Mouse (Mus musculus): ENCODE measurements around the gene Birc3. TPM values are rescaled to one million over a fixed set of nuclear protein-coding genes. Genes with fewer than 3 reads are reported as not detected.
"Not testable (repeated sequence)": the region's sequence is repeated elsewhere in the genome, so short reads cannot be mapped to it uniquely, and the experiment has no call there.

The Birc3 gene
- polyA plus RNA-seq, 1 experiment: 9.2 TPM

GRCm38 (mm10) chr9:7860976-7861375, 12.0 kb downstream of the Birc3 start:
- H3K27me3 ChIP-seq (replicated peaks; ENCODE audit: control insufficient read depth, insufficient read depth, low read length): no peaks in the 10 kb centered on the region
- no peaks in the 10 kb centered on the region for H3K36me3 ChIP-seq (ENCODE audit: control insufficient read depth, insufficient read depth, low read length)
- TF ChIP-seq CTCF (conservative IDR thresholded peaks at IDR 0.05; ENCODE audit: insufficient read depth, insufficient read length, low read depth, low read length) (no peak), POLR2A (IDR thresholded peaks at IDR 0.05; ENCODE audit: low read depth, low read length) (no peak)
- no peaks in the 10 kb centered on the region for H3K4me1 ChIP-seq (ENCODE audit: control insufficient read depth, insufficient read depth, low read length)
- DNase-seq: no peak
- no peak overlapping the region for H3K27ac ChIP-seq (ENCODE audit: insufficient read depth, low read depth, low read length)
- WGBS: 77% methylated on average over 5 of the region's 5 CpGs
- H3K4me3 ChIP-seq (ENCODE audit: insufficient read depth, low read depth, low read length): no peak overlapping the region

GRCm38 (mm10) chr9:7855912-7856311, 17.1 kb downstream of the Birc3 start:
- Histone ChIP-seq H3K36me3 (ENCODE audit: control insufficient read depth, insufficient read depth, low read length) (no peaks in the 10 kb centered on the region), H3K4me3 (ENCODE audit: insufficient read depth, low read depth, low read length) (no peak overlapping the region), H3K4me1 (ENCODE audit: control insufficient read depth, insufficient read depth, low read length) (no peaks in the 10 kb centered on the region), H3K27me3 (replicated peaks; ENCODE audit: control insufficient read depth, insufficient read depth, low read length) (no peaks in the 10 kb centered on the region), H3K27ac (ENCODE audit: insufficient read depth, low read depth, low read length) (no peak overlapping the region)
- TF ChIP-seq POLR2A (IDR thresholded peaks at IDR 0.05; ENCODE audit: low read depth, low read length) (no peak), CTCF (conservative IDR thresholded peaks at IDR 0.05; ENCODE audit: insufficient read depth, insufficient read length, low read depth, low read length) (no peak)
- WGBS: 58% methylated on average over 3 of the region's 3 CpGs
- DNase-seq: no peak

GRCm38 (mm10) chr9:7855374-7855773, 17.6 kb downstream of the Birc3 start:
- TF ChIP-seq POLR2A (IDR thresholded peaks at IDR 0.05; ENCODE audit: low read depth, low read length) (no peak), CTCF (conservative IDR thresholded peaks at IDR 0.05; ENCODE audit: insufficient read depth, insufficient read length, low read depth, low read length) (peak; percentile 56)
- no peaks in the 10 kb centered on the region for H3K27me3 ChIP-seq (replicated peaks; ENCODE audit: control insufficient read depth, insufficient read depth, low read length)
- H3K4me3 ChIP-seq (ENCODE audit: insufficient read depth, low read depth, low read length): no peak overlapping the region
- no peak overlapping the region for H3K27ac ChIP-seq (ENCODE audit: insufficient read depth, low read depth, low read length)
- no peaks in the 10 kb centered on the region for H3K4me1 ChIP-seq (ENCODE audit: control insufficient read depth, insufficient read depth, low read length)
- H3K36me3 ChIP-seq (ENCODE audit: control insufficient read depth, insufficient read depth, low read length): no peaks in the 10 kb centered on the region
- peak; percentile 82 for DNase-seq
- 28% methylated on average over 1 of the region's 1 CpGs for WGBS

DNA sequence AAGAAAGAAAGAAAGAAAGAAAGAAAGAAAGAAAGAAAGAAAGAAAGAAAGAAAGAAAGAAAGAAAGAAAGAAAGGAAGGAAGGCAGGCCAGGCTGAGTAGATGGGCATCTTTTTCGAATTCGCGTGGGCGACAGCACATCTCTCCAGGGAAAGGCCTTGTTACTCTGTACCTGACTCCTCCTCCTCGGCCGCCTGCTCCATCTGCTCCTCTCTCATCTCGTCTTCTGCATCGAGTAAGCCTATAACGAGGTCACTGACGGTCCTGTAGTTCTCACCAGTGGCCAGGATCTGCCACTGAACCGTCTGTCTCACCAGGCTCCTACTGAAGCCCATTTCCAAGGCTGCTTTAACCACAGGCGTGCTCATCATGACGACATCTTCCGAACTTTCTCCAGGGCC, 18.8 kb downstream of the Birc3 start:
- H3K27me3 ChIP-seq (replicated peaks; ENCODE audit: control insufficient read depth, insufficient read depth, low read length); DNase-seq; H3K4me1 ChIP-seq (ENCODE audit: control insufficient read depth, insufficient read depth, low read length); H3K4me3 ChIP-seq (ENCODE audit: insufficient read depth, low read depth, low read length); H3K27ac ChIP-seq (ENCODE audit: insufficient read depth, low read depth, low read length); H3K36me3 ChIP-seq (ENCODE audit: control insufficient read depth, insufficient read depth, low read length): not testable (repeated sequence)
- WGBS: 90% methylated on average over 14 of the region's 14 CpGs

DNA sequence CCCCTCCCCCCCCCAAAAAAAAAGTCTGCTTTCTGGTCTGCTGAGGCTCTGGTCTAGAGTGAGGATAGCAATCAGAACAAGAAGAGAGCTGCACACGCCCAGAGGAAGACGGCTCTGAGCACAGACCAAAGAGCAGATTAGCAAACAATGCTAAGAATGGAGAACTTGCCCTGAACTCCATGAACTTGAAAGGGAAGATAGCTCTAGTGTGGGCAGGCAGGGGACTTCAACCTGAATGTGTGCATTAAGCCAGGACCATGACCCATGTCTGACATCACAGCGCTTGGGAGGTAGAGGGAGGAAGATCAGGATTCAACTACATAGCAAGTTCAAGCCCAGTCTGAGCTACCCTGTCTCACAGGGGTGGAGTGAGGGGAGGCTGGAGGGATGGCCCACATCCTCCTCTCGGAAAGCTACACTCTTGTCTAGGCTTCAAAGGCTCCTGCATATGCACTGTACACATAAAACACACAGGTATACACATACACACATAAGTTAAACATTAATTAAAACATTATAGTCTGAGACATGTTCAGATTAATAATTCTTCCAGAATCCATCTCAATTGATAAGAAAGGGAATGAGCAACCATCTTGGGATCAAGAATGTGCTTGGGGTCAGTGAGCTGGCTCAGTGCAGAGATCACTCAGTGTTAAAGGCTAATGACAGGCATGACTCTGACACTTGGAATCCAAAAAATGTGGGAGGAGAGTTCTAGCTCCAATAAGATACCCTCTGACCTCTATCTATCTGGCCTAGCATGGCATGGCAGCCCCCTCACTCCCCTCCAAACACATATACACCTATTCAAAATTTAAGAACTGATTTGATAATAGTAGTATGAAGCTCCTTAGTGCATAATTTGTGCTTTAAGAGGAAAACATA, 20.4 kb downstream of the Birc3 start:
- no peaks in the 10 kb centered on the region for H3K36me3 ChIP-seq (ENCODE audit: control insufficient read depth, insufficient read depth, low read length)
- no peak overlapping the region for H3K27ac ChIP-seq (ENCODE audit: insufficient read depth, low read depth, low read length)
- TF ChIP-seq CTCF (conservative IDR thresholded peaks at IDR 0.05; ENCODE audit: insufficient read depth, insufficient read length, low read depth, low read length) (no peak), POLR2A (IDR thresholded peaks at IDR 0.05; ENCODE audit: low read depth, low read length) (no peak)

GRCm38 (mm10) chr9:7851841-7852240, 21.1 kb downstream of the Birc3 start:
- Histone ChIP-seq H3K36me3 (ENCODE audit: control insufficient read depth, insufficient read depth, low read length) (no peaks in the 10 kb centered on the region), H3K27me3 (replicated peaks; ENCODE audit: control insufficient read depth, insufficient read depth, low read length) (no peaks in the 10 kb centered on the region), H3K4me1 (ENCODE audit: control insufficient read depth, insufficient read depth, low read length) (no peaks in the 10 kb centered on the region), H3K4me3 (ENCODE audit: insufficient read depth, low read depth, low read length) (no peak overlapping the region), H3K27ac (ENCODE audit: insufficient read depth, low read depth, low read length) (no peak overlapping the region)
- no peak for DNase-seq
- 91% methylated on average over 8 of the region's 8 CpGs for WGBS
- no peak for TF ChIP-seq POLR2A (IDR thresholded peaks at IDR 0.05; ENCODE audit: low read depth, low read length)
- no peak for TF ChIP-seq CTCF (conservative IDR thresholded peaks at IDR 0.05; ENCODE audit: insufficient read depth, insufficient read length, low read depth, low read length)

More for the DNA sequence above, 20.4 kb downstream of the Birc3 start:
- DNase-seq: peak; percentile 38
- H3K27me3 ChIP-seq (replicated peaks; ENCODE audit: control insufficient read depth, insufficient read depth, low read length): no peaks in the 10 kb centered on the region
- no peak overlapping the region for H3K4me3 ChIP-seq (ENCODE audit: insufficient read depth, low read depth, low read length)
- no peaks in the 10 kb centered on the region for H3K4me1 ChIP-seq (ENCODE audit: control insufficient read depth, insufficient read depth, low read length)
- 73% methylated on average over 4 of the region's 4 CpGs for WGBS

DNA sequence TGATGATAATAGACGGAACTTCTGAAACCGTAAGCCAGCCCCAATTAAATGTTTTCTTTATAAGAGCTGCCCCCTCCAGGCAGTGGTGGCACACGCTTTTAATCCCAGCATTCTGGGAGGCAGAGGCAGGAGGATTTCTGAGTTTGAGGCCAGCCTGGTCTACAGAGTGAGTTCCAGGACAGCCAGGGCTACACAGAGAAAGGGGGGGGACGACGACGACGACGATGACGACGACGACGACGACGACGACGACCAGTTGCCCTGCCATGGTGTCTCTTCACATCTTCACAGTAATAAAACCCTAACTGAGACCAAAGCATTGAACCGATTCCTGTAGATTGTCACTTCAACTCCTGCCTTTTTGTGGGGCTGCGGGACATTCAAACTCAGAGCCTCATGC, 24.8 kb downstream of the Birc3 start:
- DNase-seq: no peak
- Histone ChIP-seq H3K4me1 (ENCODE audit: control insufficient read depth, insufficient read depth, low read length) (peaks cover 2% of the 10 kb centered on the region; the same call in 1 of the 2 replicates), H3K27ac (ENCODE audit: insufficient read depth, low read depth, low read length) (no peak overlapping the region), H3K4me3 (ENCODE audit: insufficient read depth, low read depth, low read length) (no peak overlapping the region), H3K27me3 (replicated peaks; ENCODE audit: control insufficient read depth, insufficient read depth, low read length) (no peaks in the 10 kb centered on the region), H3K36me3 (ENCODE audit: control insufficient read depth, insufficient read depth, low read length) (no peaks in the 10 kb centered on the region)
- TF ChIP-seq POLR2A (IDR thresholded peaks at IDR 0.05; ENCODE audit: low read depth, low read length) (no peak), CTCF (conservative IDR thresholded peaks at IDR 0.05; ENCODE audit: insufficient read depth, insufficient read length, low read depth, low read length) (no peak)
- 92% methylated on average over 18 of the region's 18 CpGs for WGBS
